Mouse (Mus musculus) heart, postnatal 0 days (tissue): ENCODE data around the gene Prkd1. TPM values are rescaled to one million over a fixed set of nuclear protein-coding genes. Genes with fewer than 3 reads are reported as not detected.
A peak's percentile ranks its signal among the peaks of the same experiment; 100 is the strongest.

Source experiments
- ATAC-seq: fragments of 200-750 bp; cut with Nextera tagmentation; 2 replicates; pipeline ENCODE4 v1.8.0; 2017; ENCODE audit warnings: low read depth, moderate number of reproducible peaks, moderate library complexity; ENCODE audit not compliant: insufficient read depth
- DNase-seq: peaks from one replicate; pipeline ENCODE4 v3.0.0-alpha.2; 2016; ENCODE audit warnings: low spot score
- H3K27ac ChIP-seq: fragments of 300-500 bp; sonication (generic); 2 replicates; pipeline ENCODE4 v1.5.1; 2014; ENCODE audit warnings: low read depth, mild to moderate bottlenecking
- H3K27me3 ChIP-seq: fragments of 300-500 bp; sonication (generic); 2 replicates; pipeline ENCODE4 v1.6.1; 2014; ENCODE audit warnings: low read length, mixed read lengths; ENCODE audit not compliant: control insufficient read depth, insufficient read depth
- H3K36me3 ChIP-seq: fragments of 300-500 bp; sonication (generic); replicated peaks from 2 replicates; pipeline ENCODE4 v1.6.1; 2014; ENCODE audit warnings: low read length, mixed read lengths; ENCODE audit not compliant: control insufficient read depth, insufficient read depth
- H3K4me1 ChIP-seq: fragments of 300-500 bp; sonication (generic); 2 replicates; pipeline ENCODE4 v1.6.1; 2014; ENCODE audit warnings: antibody characterized with exemption; ENCODE audit not compliant: control insufficient read depth, insufficient read depth
- H3K4me2 ChIP-seq: fragments of 300-500 bp; sonication (generic); 2 replicates; pipeline ENCODE4 v1.6.1; 2014; ENCODE audit warnings: low read depth, mild to moderate bottlenecking, low read length, moderate library complexity
- H3K4me3 ChIP-seq: fragments of 300-500 bp; sonication (generic); 2 replicates; pipeline ENCODE4 v1.5.1; 2014; ENCODE audit warnings: low read depth, low read length
- H3K9ac ChIP-seq: fragments of 300-500 bp; sonication (generic); replicated peaks from 2 replicates; pipeline ENCODE4 v1.6.1; 2014; ENCODE audit warnings: low read depth, low read length, mixed read lengths
- H3K9me3 ChIP-seq: fragments of 300-500 bp; sonication (generic); replicated peaks from 2 replicates; pipeline ENCODE4 v1.6.1; 2016; ENCODE audit warnings: low read length; ENCODE audit not compliant: control insufficient read depth
- CTCF ChIP-seq: IDR thresholded peaks from 2 replicates; pipeline ENCODE4 v1.5.1; 2016; ENCODE audit warnings: antibody characterized with exemption, control low read depth, low read depth
- EP300 ChIP-seq: IDR thresholded peaks from 2 replicates; pipeline ENCODE4 v1.6.1; 2016; ENCODE audit warnings: antibody characterized with exemption, low read depth
- WGBS: fragments of 180-500 bp; shearing (Covaris S2); extraction: QIAGEN DNeasy Blood & Tissue Kit; methylation state at CpG from one replicate; pipeline ENCODE4 v1.1.7; 2014; 5-methylcytosine and 5-hydroxymethylcytosine counted together
- polyA plus RNA-seq: library from polyadenylated mRNA; unstranded; fragments of >200 nt; fragmentation: Nextera tagmentation; extraction: Ambion mirVana; gene quantifications from 2 replicates; pipeline ENCODE4 v1.2.1, GENCODE M21; 2015
- total RNA-seq: library from RNA; depleted of rRNA; stranded (reverse); fragments of >200 nt; gene quantifications from 2 replicates; pipeline ENCODE4 v1.2.3, GENCODE M21; 2014; ENCODE audit warnings: low replicate concordance

Gene Prkd1
- total and polyA plus RNA-seq, 2 experiments from 2014 or later = 2.8 to 8.7 TPM

GRCm38 (mm10) chr12:50479784-50480183, 169.1 kb downstream of the Prkd1 start:
- no peak overlapping the region for H3K9ac ChIP-seq
- no peaks in the 10 kb centered on the region; the same call in 1 of the 2 replicates for H3K4me1 ChIP-seq
- no peaks in the 10 kb centered on the region for H3K9me3 ChIP-seq
- H3K4me3 ChIP-seq = no peak overlapping the region
- DNase-seq = no peak
- no peak for ATAC-seq
- H3K36me3 ChIP-seq = no peaks in the 10 kb centered on the region
- no peak for TF ChIP-seq CTCF
- TF ChIP-seq EP300 = no peak
- H3K4me2 ChIP-seq = no peak overlapping the region
- 72% methylated on average over 7 of the region's 7 CpGs for WGBS
- no peaks in the 10 kb centered on the region for H3K27me3 ChIP-seq
- H3K27ac ChIP-seq = no peak overlapping the region

GRCm38 (mm10) chr12:50457151-50457550, 191.7 kb downstream of the Prkd1 start:
- DNase-seq (no peak), ATAC-seq (no peak)
- Histone ChIP-seq H3K4me1 (no peaks in the 10 kb centered on the region), H3K4me2 (no peak overlapping the region), H3K9me3 (no peaks in the 10 kb centered on the region), H3K27ac (no peak overlapping the region), H3K36me3 (no peaks in the 10 kb centered on the region), H3K9ac (no peak overlapping the region), H3K27me3 (no peaks in the 10 kb centered on the region), H3K4me3 (no peak overlapping the region)
- TF ChIP-seq CTCF (no peak), EP300 (no peak)
- WGBS = 80% methylated on average over 3 of the region's 3 CpGs

GRCm38 (mm10) chr12:50451761-50452160, 197.1 kb downstream of the Prkd1 start:
- no peak overlapping the region for H3K9ac ChIP-seq
- H3K27me3 ChIP-seq = no peaks in the 10 kb centered on the region
- H3K36me3 ChIP-seq = no peaks in the 10 kb centered on the region
- no peaks in the 10 kb centered on the region for H3K4me1 ChIP-seq
- ATAC-seq = no peak
- no peak overlapping the region for H3K4me3 ChIP-seq
- no peak for DNase-seq
- no peaks in the 10 kb centered on the region for H3K9me3 ChIP-seq
- H3K4me2 ChIP-seq = no peak overlapping the region
- TF ChIP-seq CTCF (no peak), EP300 (no peak)
- no peak overlapping the region for H3K27ac ChIP-seq
- WGBS = 88% methylated on average over 3 of the region's 3 CpGs

GRCm38 (mm10) chr12:50436660-50437059, 212.2 kb downstream of the Prkd1 start:
- Histone ChIP-seq H3K4me2 (no peak overlapping the region), H3K27me3 (no peaks in the 10 kb centered on the region), H3K4me1 (no peaks in the 10 kb centered on the region), H3K9ac (no peak overlapping the region), H3K36me3 (no peaks in the 10 kb centered on the region), H3K9me3 (no peaks in the 10 kb centered on the region), H3K27ac (no peak overlapping the region), H3K4me3 (no peak overlapping the region)
- TF ChIP-seq EP300 (no peak), CTCF (no peak)
- no peak for ATAC-seq
- 87% methylated on average over 6 of the region's 6 CpGs for WGBS
- DNase-seq = no peak

GRCm38 (mm10) chr12:50430129-50430703, 218.7 kb downstream of the Prkd1 start:
- ATAC-seq (no peak), DNase-seq (no peak)
- Histone ChIP-seq H3K27ac (no peak overlapping the region), H3K36me3 (no peaks in the 10 kb centered on the region), H3K4me3 (no peak overlapping the region), H3K9me3 (no peaks in the 10 kb centered on the region), H3K4me1 (no peaks in the 10 kb centered on the region), H3K27me3 (no peaks in the 10 kb centered on the region), H3K9ac (no peak overlapping the region), H3K4me2 (no peak overlapping the region)
- TF ChIP-seq EP300 (no peak), CTCF (no peak)
- WGBS = 76% methylated on average over 5 of the region's 5 CpGs

- DNase-seq = peak; percentile 32
- no peak overlapping the region for H3K4me3 ChIP-seq
- peak; percentile 89 for ATAC-seq
- H3K27ac ChIP-seq = no peak overlapping the region
- H3K4me1 ChIP-seq = no peaks in the 10 kb centered on the region
- no peak overlapping the region for H3K9ac ChIP-seq
- TF ChIP-seq EP300 = no peak
- no peak for TF ChIP-seq CTCF
- peak overlapping the region; percentile 19 for H3K4me2 ChIP-seq
- H3K9me3 ChIP-seq = no peaks in the 10 kb centered on the region
- no peaks in the 10 kb centered on the region for H3K36me3 ChIP-seq
- no peaks in the 10 kb centered on the region for H3K27me3 ChIP-seq
- WGBS = 26% methylated on average over 11 of the region's 11 CpGs
Observed at GRCm38 (mm10) chr12:50352404-50352803, 296.5 kb downstream of the Prkd1 start.
